Mouse (Mus musculus) lung, postnatal 14 days (tissue): ENCODE results near the gene Plpp2.

Experiments used
- DNase-seq: peaks from one replicate; pipeline ENCODE4 v3.0.0; 2021

The Plpp2 gene

DNA sequence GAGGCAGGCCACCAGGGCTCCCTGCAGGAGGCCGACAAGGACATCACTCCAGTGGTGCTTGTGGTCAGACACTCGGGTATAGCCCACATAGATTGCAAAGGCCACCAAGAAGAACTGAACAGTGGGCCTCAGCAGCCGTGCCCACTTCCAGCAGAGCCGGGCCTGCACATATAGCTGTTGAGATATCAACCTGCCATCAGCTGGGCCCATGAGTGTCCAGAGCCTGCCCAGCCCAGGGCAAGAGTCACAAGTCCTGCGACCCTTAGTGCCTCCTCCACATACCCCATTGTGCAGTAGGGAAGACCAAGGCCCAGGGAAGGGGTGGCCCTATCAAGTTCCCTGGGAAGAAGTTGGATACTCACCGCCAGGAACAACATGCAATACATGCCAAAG is 6.1 kb downstream of the Plpp2 start:
- DNase-seq, result no peak

- no peak for DNase-seq
Observed at GRCm38 (mm10) chr10:79526661-79527452, 6.7 kb downstream of the Plpp2 start.

DNA sequence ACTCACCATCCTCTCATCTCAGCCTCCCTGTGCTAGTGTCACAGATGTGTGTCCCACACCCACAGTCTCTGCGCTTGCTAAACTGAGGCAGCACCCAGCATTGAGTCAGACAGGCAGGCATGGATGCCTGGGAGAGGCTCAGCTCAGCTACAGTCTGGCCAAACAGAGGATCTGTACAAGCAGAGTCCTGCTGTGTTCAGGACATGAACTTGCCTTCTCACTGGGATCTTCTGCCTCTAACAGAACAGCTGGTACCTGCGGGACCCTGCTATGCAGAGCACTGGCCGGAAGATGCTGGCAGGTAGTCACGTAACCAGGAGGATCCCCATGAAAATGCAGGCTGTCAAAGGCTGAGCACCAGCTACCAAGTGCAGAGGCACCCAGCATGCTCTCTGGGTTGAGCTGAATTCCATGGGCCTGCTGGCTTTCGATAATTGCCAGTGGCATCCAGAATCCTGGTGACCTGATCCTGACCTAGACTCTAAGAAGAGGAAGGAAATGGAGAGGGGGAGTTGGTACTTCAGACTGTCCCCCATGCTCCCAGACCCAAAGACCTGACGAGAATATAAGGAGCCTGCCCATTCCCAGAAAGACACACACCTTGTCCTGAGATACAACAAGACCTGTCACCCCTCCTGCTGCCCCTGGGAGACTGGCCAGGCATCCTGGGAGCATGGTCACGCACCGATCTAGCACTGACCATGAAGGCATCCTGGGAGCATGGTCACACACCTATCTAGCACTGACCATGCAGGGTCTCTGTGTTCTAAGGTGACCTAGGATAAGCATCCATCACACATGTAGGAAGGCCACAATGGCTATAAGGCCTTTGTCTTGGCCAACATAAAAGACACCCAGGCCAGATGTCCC is 7.9 kb downstream of the Plpp2 start:
- no peak for DNase-seq

DNA sequence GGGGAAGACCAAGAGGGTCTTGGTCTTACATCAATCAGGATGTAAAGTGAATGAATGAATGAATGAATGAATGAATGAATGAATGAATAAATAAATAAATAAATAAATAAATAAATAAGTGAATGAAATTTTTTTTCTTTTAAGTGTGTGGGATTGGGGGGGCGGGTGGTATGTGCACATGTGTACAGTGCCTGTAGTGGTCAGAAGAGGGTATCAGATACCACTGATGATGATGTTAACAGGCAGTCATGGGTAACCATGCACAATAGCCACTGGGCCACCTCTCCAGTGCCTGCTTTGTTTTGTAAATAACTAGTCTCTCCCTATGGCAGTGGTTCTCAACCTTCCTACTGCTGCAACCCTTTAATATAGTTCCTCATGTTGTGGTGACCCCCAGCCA is 9.2 kb downstream of the Plpp2 start:
- DNase-seq, result no peak

- no peak for DNase-seq
Observed at GRCm38 (mm10) chr10:79506709-79507108, 26.9 kb downstream of the Plpp2 start.

- DNase-seq, result no peak
Observed at GRCm38 (mm10) chr10:79502830-79503644, 30.6 kb downstream of the Plpp2 start.

DNA sequence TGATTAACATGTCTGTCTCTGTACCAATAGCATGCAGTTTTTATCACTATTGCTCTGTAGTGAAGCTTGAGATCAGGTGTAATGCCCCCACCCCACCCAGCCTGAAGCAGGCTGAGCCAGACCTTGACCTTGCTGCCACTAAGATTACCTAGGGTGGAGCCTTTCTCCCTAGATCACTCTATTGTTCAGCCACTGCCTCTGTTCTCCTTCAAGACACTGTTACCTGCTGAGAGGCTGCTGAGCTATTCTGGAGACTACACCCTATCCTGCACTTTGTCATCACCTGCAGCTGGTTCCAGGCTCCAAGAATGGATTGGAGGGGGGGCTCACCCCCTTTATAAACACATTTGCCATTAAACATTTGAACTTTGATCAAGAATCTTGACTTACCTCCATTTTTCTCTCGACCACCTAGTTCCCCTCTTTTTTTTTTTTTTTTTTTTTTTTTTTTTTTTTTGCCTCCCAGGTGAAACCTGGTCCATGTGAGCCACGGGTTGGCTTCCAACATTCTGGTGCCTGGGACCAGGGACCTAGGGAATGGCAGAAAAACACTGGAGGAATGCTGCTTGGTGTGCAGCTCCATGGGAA is 36.8 kb downstream of the Plpp2 start:
- no peak for DNase-seq

GRCm38 (mm10) chr10:79495886-79496285 is 37.7 kb downstream of the Plpp2 start:
- no peak for DNase-seq
